Mouse (Mus musculus) kidney, adult 2 months (tissue): ENCODE measurements at regions not wholly inside any gene's neighbourhood (a gene's known extent, or its start where the extent isn't known, plus 50 kb on each side); places are given as distances from the start of the nearest gene placed in this dataset.

Experiments used
- CTCF ChIP-seq: fragments of 200-500 bp; conservative IDR thresholded peaks from 2 replicates; pipeline ENCODE4 v1.5.1; 2011; ENCODE audit warnings: low read depth, mild to moderate bottlenecking, control low read depth, low read length, moderate library complexity, mixed read lengths; ENCODE audit not compliant: insufficient read depth, insufficient read length
- POLR2A ChIP-seq: fragments of 200-500 bp; IDR thresholded peaks from one replicate; pipeline ENCODE4 v1.6.1; 2011; ENCODE audit warnings: low read depth, low read length, control low read depth

DNA sequence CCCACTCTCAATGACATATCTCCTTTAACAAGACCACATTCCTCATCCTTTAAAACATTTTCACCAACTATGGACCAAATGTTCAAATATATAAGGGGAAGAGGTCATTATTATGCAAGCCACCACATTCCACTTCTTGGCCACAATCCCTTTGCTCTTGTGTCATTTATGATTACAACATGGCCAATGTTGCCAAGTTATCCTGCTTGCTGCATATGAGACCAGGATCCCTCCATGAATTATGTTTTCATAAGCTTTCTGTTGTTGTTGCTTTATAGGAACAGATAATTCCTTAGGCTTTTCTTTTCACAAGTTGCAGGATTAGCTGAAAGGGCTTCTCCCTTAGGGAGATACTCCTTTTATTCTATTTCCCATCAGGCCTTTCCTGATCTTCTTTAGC is 518.6 kb downstream of the Gm37988 start:
- TF ChIP-seq CTCF, result no peak
- TF ChIP-seq POLR2A, result no peak
